Mouse (Mus musculus) naive thymus-derived CD4-positive, alpha-beta T cell, adult 2 months (primary cell): ENCODE measurements around the gene Gm20388.

Experiments used
- DNase-seq: peaks from one replicate; pipeline ENCODE4 v3.0.0-alpha.2; 2011; ENCODE audit warnings: low read depth

The Gm20388 gene

DNA sequence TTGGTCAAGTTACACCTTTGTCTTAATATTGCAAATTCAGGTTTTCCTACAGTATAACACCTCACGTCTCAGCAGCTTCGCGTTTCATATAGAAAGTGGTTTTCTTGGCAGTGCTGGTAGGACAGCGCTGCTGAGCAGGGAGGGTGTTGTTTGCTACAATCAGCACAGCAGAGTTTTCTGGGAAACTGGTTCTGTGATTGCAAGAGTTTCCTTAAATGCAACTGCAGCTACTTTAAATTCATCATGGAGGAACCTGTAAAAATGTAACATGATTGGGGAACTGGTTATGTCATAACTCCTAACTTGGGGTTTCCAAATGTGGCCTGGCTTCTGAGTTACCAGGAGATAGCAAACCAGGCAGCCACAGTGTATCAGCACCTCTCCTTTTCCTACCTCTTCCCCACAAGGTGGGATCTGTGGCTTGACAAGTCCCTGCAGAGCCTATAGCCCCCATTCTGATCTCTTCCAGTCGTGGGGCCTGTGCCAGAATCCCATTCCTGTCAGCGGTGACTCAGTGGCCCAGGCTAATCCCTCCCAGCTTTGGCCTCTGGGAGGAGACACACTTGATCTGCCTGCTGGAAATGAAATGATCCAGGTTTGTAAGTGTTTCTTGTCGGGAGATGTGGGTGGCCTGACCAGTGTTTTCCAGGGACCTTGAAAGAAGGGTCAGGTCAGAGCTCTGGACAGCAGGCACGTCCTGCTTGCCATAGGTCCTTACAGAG is 2109.6 kb downstream of the Gm20388 start:
- DNase-seq, result no peak

DNA sequence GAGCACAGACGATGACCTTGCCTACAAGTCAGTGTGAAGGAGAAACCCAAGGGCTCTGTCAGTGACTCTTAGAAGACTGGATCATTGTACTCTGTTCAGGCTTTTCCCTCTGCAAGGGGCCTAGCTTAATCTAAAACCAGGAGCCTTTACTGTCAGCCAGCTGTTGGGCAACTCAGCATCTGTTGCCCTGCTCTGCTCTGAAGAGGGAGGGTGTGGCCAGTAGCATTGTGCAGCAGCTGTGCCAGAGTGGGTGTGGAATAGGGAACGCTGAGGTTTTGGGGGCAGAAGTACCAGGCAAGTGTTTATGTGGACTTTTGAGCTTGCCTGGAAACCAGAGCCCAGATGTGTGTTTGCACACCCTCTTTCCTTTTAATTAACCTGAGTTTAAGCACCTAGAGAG is 2111.1 kb downstream of the Gm20388 start:
- no peak for DNase-seq

DNA sequence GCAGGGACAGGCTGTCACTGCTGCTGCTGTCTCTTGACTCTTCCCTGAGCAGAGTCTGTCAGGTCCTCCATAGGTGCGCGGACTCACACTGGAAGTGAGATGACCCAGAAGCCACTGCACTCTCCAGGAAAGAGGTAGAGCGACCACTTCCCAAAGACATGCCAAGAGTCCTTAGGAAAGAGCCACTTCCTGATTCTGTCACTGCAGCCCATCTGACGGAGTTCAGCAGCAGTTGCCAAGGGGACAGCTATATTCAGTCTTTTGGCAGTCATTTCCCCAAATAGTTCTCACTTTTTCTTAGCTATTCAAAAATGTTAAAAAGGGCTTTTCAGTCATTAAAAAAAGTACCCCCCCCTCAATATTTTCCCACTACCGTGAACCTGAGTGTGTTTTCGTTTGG is 2111.6 kb downstream of the Gm20388 start:
- DNase-seq, result no peak

DNA sequence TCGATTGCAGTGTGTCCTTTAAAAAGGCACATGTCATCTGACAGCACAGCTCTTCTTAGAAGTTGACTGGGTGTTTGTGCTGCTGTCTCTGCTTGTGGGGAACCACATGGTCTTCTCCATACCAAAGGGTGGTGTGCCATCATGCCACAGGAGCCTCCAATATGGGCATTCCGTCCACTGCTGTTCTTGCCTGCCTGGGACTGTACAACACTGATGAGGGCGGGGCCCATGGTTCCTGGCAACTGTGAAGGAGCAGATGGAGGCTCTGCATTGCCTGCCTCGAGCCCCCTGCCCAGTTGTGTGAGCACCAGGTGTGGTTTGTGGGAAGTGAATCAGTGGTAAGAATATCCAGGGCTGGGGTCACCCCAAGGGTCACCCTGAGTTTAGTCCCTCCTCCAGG is 2112.1 kb downstream of the Gm20388 start:
- DNase-seq, result no peak

DNA sequence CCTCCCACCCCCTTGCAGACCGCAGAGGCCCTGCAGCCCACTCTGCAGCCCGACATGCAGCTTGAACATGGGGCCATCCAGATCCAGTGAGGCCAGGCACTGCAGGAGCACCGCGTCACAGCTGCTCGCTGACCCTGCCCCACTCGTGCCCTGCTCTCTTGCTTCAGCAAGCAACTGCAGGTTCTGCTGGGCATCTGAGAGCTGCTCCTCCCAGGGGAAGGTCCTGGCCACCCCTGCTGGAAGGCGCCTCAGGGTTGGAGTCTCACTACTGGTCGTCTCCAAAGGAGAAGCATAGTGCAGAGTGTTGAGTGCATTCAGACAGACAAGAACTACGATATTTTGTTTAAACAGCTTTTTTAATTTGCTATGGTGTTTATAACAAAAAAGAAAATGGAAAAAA is 2114.9 kb downstream of the Gm20388 start:
- DNase-seq, result no peak

DNA sequence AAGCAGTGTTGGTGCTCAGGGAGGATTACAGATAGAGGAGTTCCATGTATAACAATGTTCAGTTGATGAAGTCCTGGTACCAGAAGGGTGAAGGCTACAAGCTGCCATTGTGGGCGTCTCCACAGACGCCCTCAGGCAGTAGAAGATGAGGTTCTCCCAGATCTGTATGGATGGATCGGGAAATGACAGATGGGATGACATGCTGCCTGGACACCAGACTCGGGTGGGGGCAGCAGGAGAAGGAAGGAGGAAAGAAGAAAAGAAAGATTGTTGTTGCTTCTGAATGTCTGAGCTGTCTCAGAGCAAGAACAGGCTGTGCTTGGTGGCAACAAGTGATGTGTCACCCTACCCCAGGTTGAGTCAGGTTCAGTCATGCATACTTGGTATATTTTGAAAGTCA is 2117.5 kb downstream of the Gm20388 start:
- no peak for DNase-seq

DNA sequence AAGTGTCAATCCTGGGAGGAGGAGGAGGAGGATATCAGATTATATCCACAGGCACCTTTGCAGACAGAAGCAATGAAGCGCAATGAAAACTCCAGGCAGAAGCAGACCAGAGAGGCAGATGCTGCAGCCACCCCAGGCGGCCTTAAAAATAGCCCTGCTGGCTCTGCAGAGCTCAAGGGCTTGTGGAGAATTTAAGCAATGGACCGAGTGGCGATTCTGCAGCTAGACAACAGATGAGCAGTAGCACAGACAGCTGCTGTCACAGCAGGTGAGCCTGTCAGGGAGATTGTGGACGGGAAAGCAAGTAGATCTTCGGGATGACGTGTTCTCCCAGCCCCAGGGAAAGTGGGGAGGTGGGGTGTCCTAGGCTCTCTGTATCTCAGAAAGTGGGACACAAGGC is 2120.3 kb downstream of the Gm20388 start:
- DNase-seq, result no peak

DNA sequence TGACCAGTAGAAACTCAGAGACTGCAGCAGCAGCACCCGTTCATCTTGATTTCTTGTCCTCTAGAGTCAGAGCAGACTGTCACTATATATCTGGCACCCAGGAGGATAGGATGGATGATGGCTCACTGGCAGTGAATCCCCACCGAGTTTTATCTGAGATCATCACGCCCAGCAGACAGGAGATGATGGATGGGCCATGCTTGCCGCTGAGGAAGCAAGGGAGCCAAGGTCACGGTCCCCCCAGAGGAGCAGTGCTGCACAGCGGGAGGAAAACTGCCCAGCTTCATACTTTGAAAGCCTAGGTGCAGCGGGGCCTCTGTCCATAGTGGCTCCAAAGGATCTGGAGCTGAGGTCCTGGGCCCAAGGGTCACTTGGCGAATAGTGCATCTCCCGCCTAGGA is 2122.1 kb downstream of the Gm20388 start:
- DNase-seq, result no peak

DNA sequence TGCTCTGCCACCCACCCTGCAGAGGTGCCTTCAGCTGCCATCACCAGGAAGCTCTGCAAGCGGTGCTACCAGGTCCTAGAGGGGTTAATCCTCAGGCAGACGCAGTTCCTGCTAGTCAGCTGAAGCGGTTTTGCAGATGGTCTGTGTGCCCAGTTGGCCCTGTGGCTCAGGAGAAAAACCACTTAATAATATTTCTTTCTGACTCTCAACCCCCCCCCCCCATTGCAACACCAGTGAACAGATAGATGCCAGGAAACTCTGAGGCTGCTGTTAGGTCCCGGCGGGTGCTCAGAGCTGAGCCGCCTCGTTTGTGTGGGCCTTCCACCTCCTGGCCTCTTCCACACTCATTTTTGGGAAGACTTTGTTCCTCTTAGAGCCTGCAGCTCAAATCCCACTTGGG is 2124.9 kb downstream of the Gm20388 start:
- DNase-seq, result no peak

DNA sequence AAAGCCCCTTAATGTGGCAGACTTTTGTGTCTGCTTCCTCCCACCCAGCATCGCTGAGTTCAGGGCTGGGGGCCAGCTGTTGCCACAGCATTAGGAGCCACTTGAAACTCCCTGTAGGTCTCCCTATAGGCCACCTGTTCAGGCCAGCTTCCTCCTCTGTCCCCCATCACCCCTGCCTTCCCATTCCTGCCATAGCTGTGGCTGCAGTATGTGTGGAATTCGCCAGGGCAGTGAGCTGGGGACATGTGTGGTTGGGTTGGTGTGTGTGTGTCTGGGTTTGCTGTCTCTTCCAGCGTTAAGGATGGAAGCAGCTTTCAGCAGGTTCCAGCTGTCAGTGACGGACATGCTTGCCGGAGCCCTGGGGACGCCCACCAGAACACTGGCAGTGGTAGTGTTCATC is 2125.7 kb downstream of the Gm20388 start:
- no peak for DNase-seq

DNA sequence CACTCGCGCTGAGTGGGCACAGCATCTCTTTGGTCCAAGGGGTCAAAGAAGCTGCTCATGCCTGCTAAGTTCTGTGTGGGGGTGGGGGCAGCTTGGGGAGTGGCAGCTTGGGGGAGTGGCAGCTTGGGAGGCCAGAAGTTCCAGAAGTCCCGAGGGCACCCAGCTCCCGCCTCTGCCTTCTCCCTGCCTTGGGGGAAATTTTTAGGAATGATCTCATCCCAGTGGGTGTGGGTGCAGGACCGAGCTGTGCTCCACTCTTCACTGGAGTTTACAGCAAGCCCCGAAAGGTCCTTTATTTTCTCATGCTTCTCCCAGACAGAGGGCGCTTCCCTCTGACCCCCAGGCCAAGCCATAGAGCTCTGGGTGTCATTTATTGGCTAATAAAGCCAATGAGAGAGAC is 2126.6 kb downstream of the Gm20388 start:
- DNase-seq, result no peak

DNA sequence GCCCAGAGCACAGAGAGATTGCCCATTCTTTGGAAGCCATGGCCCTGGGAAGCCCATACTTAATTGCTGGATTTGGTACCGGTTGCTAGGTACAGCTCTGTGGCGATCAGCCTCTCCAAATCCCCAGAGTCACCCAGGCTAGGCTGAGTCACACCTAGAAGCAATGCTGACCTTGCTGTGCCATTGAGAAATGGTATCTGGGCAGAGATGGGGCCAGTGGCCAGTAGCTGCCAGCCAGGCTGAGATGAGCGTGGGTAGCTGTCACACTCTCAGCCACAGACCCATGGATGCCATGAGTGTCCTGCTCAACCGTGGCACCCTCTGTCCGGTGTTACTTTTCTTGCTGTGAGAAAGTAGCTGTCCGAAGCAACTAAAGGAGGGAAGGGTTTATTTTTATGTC is 2127.4 kb downstream of the Gm20388 start:
- DNase-seq, result no peak

DNA sequence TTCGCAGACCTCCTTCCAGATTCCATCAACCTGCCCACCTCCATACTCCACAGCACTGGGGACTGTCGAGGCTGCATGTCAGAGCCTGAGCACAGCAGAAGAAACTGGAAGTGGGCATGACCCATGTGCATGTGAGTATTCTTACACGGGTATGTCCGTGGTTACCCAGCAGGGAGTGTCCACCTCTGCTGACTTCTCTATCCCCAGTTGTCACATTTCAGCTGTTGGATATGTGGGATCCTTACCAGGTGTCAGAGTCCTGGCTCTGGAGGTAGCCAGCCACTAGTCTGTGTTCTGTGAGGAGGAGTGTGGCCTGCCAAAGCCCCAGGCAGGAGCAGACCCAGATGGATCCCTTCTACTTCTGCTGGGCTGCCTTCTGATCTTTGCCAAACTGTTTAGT is 2128.8 kb downstream of the Gm20388 start:
- no peak for DNase-seq

DNA sequence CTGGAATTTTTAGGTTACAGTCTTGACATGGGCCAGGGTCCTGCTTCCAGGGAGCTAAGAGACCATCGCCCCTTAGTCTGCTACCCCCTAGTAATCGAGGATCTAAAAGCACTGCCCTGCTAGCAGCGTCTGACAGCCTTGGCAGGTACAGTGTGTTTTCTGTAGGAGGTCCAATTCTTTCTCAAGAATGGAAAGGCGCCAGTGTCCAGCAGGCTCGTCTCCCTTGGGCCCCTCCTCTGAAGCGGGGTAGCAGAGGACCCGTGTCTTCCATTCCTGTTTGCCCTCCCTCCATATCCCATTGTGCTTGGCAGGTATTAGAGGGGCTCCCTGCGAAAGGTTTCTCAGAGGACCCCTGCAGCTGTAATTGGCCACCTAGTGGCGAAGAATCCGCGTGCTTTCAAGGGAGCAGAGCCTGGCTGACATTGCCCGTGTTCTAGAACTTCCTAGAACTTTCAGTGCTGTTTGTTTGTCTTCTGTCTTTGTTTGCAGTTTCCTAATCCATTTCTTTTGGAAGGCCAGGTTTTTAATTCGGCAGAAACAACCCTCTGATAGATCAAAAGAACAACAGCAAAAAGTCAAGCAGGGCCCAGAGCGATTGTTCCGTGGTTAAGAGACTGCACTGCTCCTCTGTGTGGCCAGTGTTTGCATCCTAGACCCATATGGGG is 2136.7 kb downstream of the Gm20388 start:
- DNase-seq, result no peak

DNA sequence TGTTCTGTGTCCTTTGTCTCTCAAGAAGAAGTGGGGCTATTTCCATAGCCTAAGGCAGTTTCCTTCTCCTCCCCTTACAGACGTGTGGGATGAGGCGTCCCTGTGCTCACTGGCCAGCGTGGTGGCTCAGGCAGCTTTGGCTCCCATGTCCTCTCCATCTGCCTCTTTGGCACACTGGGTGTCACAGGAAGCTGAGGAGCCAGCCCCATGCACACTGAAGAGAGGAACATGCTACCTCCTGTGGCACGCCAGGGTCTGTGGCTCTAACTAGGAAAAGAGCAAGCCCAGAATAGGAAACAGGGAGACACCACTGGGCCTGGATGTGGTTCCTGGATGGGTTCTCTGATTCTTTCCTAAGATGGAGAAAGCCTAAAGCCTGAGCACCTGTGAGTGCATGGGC is 2138.6 kb downstream of the Gm20388 start:
- no peak for DNase-seq

DNA sequence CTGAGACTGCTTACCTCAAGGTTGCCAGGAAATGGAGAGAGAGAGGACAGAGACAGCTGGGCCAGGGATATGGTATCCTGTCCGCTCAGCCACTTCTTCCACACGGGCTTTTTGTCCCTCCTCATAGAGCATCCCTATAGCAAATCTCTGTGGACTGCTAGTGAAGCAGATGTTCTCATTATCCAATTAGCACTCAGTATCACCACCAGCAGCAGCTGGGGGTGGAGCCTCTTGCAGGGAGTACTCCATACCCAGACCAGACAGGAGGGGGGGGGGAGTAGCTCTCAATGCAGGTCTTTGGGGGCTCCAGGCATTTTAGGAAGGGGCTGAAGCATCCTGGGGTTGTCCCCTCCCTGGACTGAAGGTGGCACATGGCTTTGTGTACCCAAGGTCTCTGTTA is 2139.3 kb downstream of the Gm20388 start:
- DNase-seq, result no peak

DNA sequence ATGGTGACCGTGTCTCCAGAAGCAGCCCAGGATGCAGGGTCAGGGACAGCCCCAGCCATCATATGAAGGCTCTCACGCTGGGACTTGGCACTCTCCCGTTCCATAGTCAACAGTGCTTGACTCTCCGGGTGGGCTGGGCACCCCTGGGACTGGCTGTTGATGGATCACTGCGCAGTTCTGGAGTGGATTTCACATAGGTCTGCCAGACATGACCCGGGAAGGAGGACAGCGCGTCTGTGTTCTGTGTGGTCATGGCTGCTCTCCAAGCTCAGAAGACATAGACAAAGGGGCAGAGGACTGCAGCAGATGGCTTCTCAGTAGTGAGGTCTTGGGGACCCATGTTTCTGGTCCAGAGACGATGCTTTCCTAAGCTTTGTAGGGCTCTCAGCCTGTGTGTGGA is 2140.0 kb downstream of the Gm20388 start:
- no peak for DNase-seq

DNA sequence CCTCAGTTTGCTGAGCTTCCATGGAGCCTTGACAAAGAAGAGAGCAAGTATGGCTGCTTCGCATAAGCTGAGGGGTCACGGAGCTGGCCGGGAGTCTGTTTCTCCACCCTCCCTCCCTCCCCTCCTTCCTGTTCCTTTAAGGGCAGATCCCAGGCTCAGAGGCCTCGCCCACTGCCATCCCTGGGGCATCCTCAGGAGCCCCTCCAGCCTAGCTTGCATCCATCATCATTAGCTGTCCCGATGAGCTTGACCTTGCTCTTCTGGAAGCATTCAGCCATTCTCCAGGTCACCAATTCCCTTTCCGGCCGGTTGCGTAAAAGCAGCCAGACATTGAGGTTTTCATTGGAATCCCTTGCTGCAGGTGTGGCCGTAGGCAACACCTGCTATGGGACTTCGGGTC is 2144.7 kb downstream of the Gm20388 start:
- DNase-seq, result no peak

DNA sequence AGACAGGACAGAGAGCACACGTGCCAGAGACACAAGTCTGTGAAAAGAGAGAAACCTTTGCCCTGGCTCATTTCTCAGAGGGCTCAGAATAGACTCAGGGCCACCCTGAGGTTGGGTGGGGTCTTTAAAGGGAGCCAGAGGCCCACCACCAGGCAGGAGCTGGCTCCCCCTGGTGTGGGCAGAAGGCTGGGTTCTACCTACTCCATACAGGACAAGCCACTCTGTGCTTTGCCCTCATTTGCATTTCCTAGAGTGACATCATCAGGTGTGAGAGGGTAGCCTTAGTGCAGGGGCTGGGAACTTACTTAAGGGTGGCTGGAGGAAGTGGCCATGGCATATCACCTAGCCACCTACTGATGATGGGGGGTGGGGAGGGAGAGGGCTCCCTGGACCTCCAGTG is 2145.5 kb downstream of the Gm20388 start:
- DNase-seq, result no peak

DNA sequence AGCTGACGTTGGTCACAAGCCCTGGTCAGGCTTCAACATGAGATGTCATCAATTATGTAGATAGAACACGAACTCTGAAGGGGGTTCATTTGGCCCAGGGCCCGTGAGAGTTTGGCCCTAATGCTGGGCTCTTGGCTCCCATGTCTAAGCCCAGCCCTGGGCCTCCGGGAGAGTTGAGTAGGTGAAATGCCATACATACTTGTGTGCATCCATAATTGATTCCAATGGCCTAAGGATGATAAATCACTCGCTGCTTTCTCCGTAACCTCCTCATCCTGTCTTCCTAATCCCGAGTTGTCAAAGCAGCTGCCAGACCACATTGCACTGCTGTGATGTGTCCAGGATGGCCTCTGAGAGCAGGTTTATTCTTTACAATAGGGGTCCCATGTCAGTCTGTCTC is 2146.2 kb downstream of the Gm20388 start:
- DNase-seq, result no peak

DNA sequence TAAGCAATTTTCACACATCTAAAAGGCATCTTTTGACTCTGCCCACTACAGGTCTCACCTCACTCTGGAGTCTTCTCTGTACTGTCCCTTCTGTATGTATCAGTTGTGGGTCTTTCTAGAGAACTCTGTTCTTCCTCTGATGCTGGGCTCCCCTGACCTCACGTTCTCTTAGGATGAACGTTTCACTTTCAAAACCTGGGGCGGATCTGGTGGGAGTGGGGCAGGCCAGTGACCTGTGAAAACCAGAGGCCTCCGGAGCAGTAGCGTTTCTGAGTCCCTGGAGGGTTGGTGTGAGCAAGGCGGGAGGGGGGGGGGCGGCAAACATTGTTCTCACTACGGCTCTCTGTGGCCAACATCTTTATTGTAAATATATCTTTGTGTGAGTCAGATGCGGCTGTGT is 2147.9 kb downstream of the Gm20388 start:
- DNase-seq, result no peak

DNA sequence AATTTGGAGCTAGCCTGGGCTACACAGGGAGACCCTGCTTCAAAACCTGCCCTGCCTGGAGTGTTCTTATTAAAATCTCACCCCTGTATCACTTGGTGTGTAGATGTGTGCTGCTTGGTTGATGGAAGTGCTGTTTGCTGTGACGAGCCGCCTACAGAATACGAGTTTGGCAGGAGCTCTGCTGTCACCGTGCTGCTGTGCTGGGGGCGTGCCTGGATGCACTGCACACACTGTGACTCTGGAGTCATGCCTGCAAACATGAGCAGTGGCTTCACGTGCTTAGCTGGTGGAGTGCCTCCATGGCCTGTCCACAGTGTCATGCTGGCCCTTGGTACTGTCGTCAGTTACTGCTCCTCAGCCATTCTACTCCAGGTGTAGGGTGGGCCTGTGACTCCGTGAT is 2148.3 kb downstream of the Gm20388 start:
- DNase-seq, result no peak

DNA sequence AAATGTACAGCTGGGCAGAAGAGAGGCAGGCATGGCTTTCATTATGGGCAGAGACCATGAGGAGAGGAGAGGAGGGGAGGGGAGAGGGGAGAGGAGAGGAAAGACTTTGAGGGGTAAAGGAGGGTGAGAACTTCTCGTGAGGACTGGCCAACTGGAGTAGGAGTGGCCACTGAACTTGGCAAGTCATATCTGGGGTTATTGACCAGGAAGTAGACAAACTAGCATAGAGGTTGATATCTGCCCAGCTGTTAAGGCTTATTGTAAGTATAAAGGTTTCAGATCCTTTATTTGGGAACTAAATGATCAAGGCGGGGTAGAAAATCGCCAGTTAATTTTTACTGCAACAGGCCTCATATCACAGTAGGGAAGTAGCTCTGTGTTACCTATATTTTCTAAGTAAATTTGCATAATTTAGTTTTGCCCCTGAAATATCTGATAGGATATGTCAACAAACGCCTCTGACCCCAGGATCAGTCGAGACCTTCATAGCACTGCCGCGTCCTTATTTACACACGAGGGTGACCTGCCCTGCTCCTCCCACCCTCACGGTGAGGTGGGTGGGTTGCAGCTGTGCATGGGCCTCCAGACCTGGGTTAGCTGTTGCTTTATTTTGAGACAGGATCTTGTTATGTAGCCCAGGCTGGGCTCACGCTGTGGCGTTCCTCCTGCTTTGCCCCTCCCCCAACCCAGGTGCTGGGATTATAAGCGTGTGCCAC is 2152.0 kb downstream of the Gm20388 start:
- no peak for DNase-seq

DNA sequence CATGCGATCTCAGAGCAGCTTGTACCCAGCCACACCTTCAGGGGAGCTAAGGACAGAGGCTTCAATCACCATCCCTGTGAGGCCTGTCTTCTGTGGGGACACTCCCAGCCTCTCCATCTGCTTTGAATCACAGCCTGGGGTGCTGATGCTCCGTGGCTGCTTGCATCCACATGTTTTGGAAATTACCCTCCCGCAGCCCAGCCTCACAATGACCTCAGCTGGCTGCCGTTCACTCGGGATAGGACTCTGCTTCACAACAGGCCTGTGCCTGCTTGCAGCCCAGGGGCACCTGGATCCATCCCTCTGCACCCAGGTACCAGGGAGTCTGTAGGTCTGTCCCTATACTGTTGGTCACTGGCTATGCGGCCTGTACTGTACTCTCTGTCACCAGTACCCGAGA is 2153.7 kb downstream of the Gm20388 start:
- DNase-seq, result no peak
